ENCODE assay signal across 8 mouse cellular contexts in the genomic region with DNA sequence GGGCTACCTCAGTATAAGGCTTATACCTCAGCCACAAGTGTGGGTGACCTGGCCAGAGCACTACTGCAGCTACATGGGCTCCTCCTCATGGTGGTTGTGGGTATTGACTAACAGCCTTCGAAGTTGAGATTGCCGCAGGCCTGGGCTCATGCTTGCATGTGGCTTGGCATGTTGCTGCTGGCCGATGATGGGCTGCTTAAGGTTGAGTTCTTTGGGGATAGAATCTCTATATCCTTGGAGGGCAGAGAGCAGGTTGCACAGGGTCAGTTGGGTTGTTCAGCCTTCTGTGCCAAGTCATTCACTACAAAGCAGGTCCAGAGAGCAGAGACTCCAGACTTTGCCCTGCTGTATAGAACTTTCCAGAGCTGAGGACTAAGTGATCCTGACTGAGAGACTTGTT. TPM values are rescaled to one million over a fixed set of nuclear protein-coding genes. Genes with fewer than 3 reads are reported as not detected.
DNase-seq lines count a peak whose midpoint lies in the region; ATAC-seq lines count a peak whose summit lies in the region.

No protein-coding gene starts in this region.

- no peaks in the 10 kb centered on the region for H3K9me3 ChIP-seq in heart, embryonic 12.5 days (replicated peaks)
- no peaks in the 10 kb centered on the region for H3K9me3 ChIP-seq in heart, embryonic 11.5 days (replicated peaks; ENCODE audit: control insufficient read depth, low read length)
- H3K9me3 ChIP-seq in midbrain, embryonic 14.5 days (ENCODE audit: control insufficient read depth, low read length), result no peaks in the 10 kb centered on the region

- ATAC-seq in heart, embryonic 12.5 days (ENCODE audit: insufficient number of reproducible peaks, low FRiP score), result 0 out of 2 replicates have a peak, but pooled peaks have one; percentile 39
- no peak for ATAC-seq in heart, embryonic 11.5 days (replicated peaks; ENCODE audit: insufficient number of reproducible peaks, low FRiP score, low TSS enrichment)
- peak; percentile 32 for ATAC-seq in CD4-positive, CD25-positive, alpha-beta regulatory T cell, adult 4 months
- ATAC-seq in erythroblast, adult 5-6 weeks (replicated peaks; ENCODE audit: low FRiP score, poor library complexity, severe bottlenecking), result peak; percentile 69
- no peak for ATAC-seq in midbrain, embryonic 14.5 days (ENCODE audit: low FRiP score, low TSS enrichment)

- H3K4me1 ChIP-seq in heart, embryonic 12.5 days (replicated peaks), result peaks cover 14% of the 10 kb centered on the region
- peaks cover 2% of the 10 kb centered on the region; the same call in 1 of the 2 replicates for H3K4me1 ChIP-seq in heart, embryonic 11.5 days (ENCODE audit: control insufficient read depth, insufficient read depth, low read length)
- H3K4me1 ChIP-seq in midbrain, embryonic 14.5 days (ENCODE audit: control insufficient read depth, insufficient read depth, low read length), result 0 out of 2 replicates have a peak, but pooled peaks cover 3% of the 10 kb centered on the region

- peaks cover 72% of the 10 kb centered on the region for H3K36me3 ChIP-seq in heart, embryonic 12.5 days
- peaks cover 9% of the 10 kb centered on the region; the same call in 1 of the 2 replicates for H3K36me3 ChIP-seq in heart, embryonic 11.5 days (ENCODE audit: control insufficient read depth, insufficient read depth, low read length)
- H3K36me3 ChIP-seq in midbrain, embryonic 14.5 days (ENCODE audit: control insufficient read depth, insufficient read depth, low read length), result peaks cover 65% of the 10 kb centered on the region

- no peak overlapping the region for H3K27ac ChIP-seq in heart, embryonic 12.5 days (ENCODE audit: poor library complexity, severe bottlenecking)
- H3K27ac ChIP-seq in heart, embryonic 11.5 days (ENCODE audit: low read depth, low read length), result no peak overlapping the region
- H3K27ac ChIP-seq in midbrain, embryonic 14.5 days (replicated peaks; ENCODE audit: low read depth, low read length), result no peak overlapping the region

- H3K9ac ChIP-seq in heart, embryonic 12.5 days, result no peak overlapping the region
- no peak overlapping the region for H3K9ac ChIP-seq in heart, embryonic 11.5 days (ENCODE audit: low read depth, low read length)
- H3K9ac ChIP-seq in midbrain, embryonic 14.5 days (replicated peaks; ENCODE audit: low read length), result no peak overlapping the region

- H3K4me3 ChIP-seq in heart, embryonic 12.5 days, result no peak overlapping the region
- H3K4me3 ChIP-seq in heart, embryonic 11.5 days (ENCODE audit: low read depth, low read length), result no peak overlapping the region
- no peak overlapping the region for H3K4me3 ChIP-seq in midbrain, embryonic 14.5 days (replicated peaks; ENCODE audit: low read depth, low read length)

- 68% methylated on average over 3 of the region's 3 CpGs for WGBS in heart, embryonic 12.5 days
- WGBS in heart, embryonic 11.5 days (ENCODE audit: insufficient replicate concordance), result 70% methylated on average over 3 of the region's 3 CpGs
- WGBS in midbrain, embryonic 14.5 days, result 83% methylated on average over 3 of the region's 3 CpGs

- no peaks in the 10 kb centered on the region for H3K27me3 ChIP-seq in heart, embryonic 12.5 days (replicated peaks)
- H3K27me3 ChIP-seq in heart, embryonic 11.5 days (ENCODE audit: control insufficient read depth, insufficient read depth, low read length), result no peaks in the 10 kb centered on the region
- no peaks in the 10 kb centered on the region for H3K27me3 ChIP-seq in midbrain, embryonic 14.5 days (ENCODE audit: control insufficient read depth, insufficient read depth, low read length)

- peak; percentile 66 for DNase-seq in lung, postnatal 10 days
- DNase-seq in frontal cortex, postnatal 10 days (ENCODE audit: low spot score in 2 of 2), result no peak
- DNase-seq in midbrain, embryonic 14.5 days, result no peak
- no peak for DNase-seq in cerebellum, postnatal 36 days

- H3K4me2 ChIP-seq in heart, embryonic 12.5 days, result no peak overlapping the region
- H3K4me2 ChIP-seq in heart, embryonic 11.5 days, result no peak overlapping the region
- H3K4me2 ChIP-seq in midbrain, embryonic 14.5 days (ENCODE audit: low read length), result no peak overlapping the region

RNA-seq across cellular contexts. Expression of gene Aspscr1, which starts 7.1 kb away (rescaled TPM):
- 103 and 114 TPM in 2 replicates for polyA plus RNA-seq in heart, embryonic 12.5 days (2016; fragmentation: Nextera tagmentation; extraction: Ambion mirVana)
- 93.9 and 103 TPM in 2 replicates for polyA plus RNA-seq in heart, embryonic 11.5 days (2014; fragmentation: Nextera tagmentation; extraction: Ambion mirVana)
- polyA plus RNA-seq in CD4-positive, CD25-positive, alpha-beta regulatory T cell, adult 4 months (2017; shearing (Covaris generic)), result 100 to 1,000 TPM in 1 of 2 experiments, 10 to 100 TPM in 1; 82.3 to 134 TPM
- total RNA-seq in erythroblast, adult 5-6 weeks (2015; ENCODE audit: low replicate concordance), result 16.7 and 17.6 TPM in 2 replicates
- 10.7 and 15.9 TPM in 2 replicates for total RNA-seq in erythroblast, adult 5-6 weeks (2017; ENCODE audit: low replicate concordance)
- 136 and 141 TPM in 2 replicates for polyA plus RNA-seq in midbrain, embryonic 14.5 days (2014; fragmentation: Nextera tagmentation; extraction: Ambion mirVana)

RNA-seq across cellular contexts. Expression of gene Notum, which starts 18.9 kb away (rescaled TPM):
- polyA plus RNA-seq in heart, embryonic 12.5 days (2016; fragmentation: Nextera tagmentation; extraction: Ambion mirVana), result 4.7 and 5.2 TPM in 2 replicates
- polyA plus RNA-seq in heart, embryonic 11.5 days (2014; fragmentation: Nextera tagmentation; extraction: Ambion mirVana), result 1.4 and 1.5 TPM in 2 replicates
- polyA plus RNA-seq in CD4-positive, CD25-positive, alpha-beta regulatory T cell, adult 4 months (2017; shearing (Covaris generic)), result not detected
- total RNA-seq in erythroblast, adult 5-6 weeks (2015; ENCODE audit: low replicate concordance), result not detected in 2 replicates
- total RNA-seq in erythroblast, adult 5-6 weeks (2017; ENCODE audit: low replicate concordance), result not detected in 2 replicates
- polyA plus RNA-seq in midbrain, embryonic 14.5 days (2014; fragmentation: Nextera tagmentation; extraction: Ambion mirVana), result 0.59 and 1.3 TPM in 2 replicates

RNA-seq across cellular contexts. Expression of gene Myadml2, which starts 32.0 kb away (rescaled TPM):
- polyA plus RNA-seq in heart, embryonic 12.5 days (2016; fragmentation: Nextera tagmentation; extraction: Ambion mirVana), result 9.8 and 10.9 TPM in 2 replicates
- 8.1 and 12.3 TPM in 2 replicates for polyA plus RNA-seq in heart, embryonic 11.5 days (2014; fragmentation: Nextera tagmentation; extraction: Ambion mirVana)
- polyA plus RNA-seq in CD4-positive, CD25-positive, alpha-beta regulatory T cell, adult 4 months (2017; shearing (Covaris generic)), result not detected
- total RNA-seq in erythroblast, adult 5-6 weeks (2015; ENCODE audit: low replicate concordance), result not detected in 2 replicates
- not detected in 2 replicates for total RNA-seq in erythroblast, adult 5-6 weeks (2017; ENCODE audit: low replicate concordance)
- polyA plus RNA-seq in midbrain, embryonic 14.5 days (2014; fragmentation: Nextera tagmentation; extraction: Ambion mirVana), result 0.51 and 1.5 TPM in 2 replicates

RNA-seq across cellular contexts. Expression of gene Cenpx, which starts 33.6 kb away (rescaled TPM):
- 117 and 119 TPM in 2 replicates for polyA plus RNA-seq in heart, embryonic 12.5 days (2016; fragmentation: Nextera tagmentation; extraction: Ambion mirVana)
- 114 and 129 TPM in 2 replicates for polyA plus RNA-seq in heart, embryonic 11.5 days (2014; fragmentation: Nextera tagmentation; extraction: Ambion mirVana)
- polyA plus RNA-seq in CD4-positive, CD25-positive, alpha-beta regulatory T cell, adult 4 months (2017; shearing (Covaris generic)), result 100 to 1,000 TPM; 152 to 156 TPM
- 24.5 and 59.8 TPM in 2 replicates for total RNA-seq in erythroblast, adult 5-6 weeks (2015; ENCODE audit: low replicate concordance)
- total RNA-seq in erythroblast, adult 5-6 weeks (2017; ENCODE audit: low replicate concordance), result 2.2 and 10.8 TPM in 2 replicates
- polyA plus RNA-seq in midbrain, embryonic 14.5 days (2014; fragmentation: Nextera tagmentation; extraction: Ambion mirVana), result 99.1 and 105 TPM in 2 replicates

RNA-seq across cellular contexts. Expression of gene Lrrc45, which starts 33.8 kb away (rescaled TPM):
- 35.2 and 37.0 TPM in 2 replicates for polyA plus RNA-seq in heart, embryonic 12.5 days (2016; fragmentation: Nextera tagmentation; extraction: Ambion mirVana)
- polyA plus RNA-seq in heart, embryonic 11.5 days (2014; fragmentation: Nextera tagmentation; extraction: Ambion mirVana), result 21.8 and 23.2 TPM in 2 replicates
- polyA plus RNA-seq in CD4-positive, CD25-positive, alpha-beta regulatory T cell, adult 4 months (2017; shearing (Covaris generic)), result 10 to 100 TPM; 26.8 to 34.4 TPM
- total RNA-seq in erythroblast, adult 5-6 weeks (2015; ENCODE audit: low replicate concordance), result 1.5 and 2.3 TPM in 2 replicates
- 3.7 and 7.0 TPM in 2 replicates for total RNA-seq in erythroblast, adult 5-6 weeks (2017; ENCODE audit: low replicate concordance)
- 50.4 and 72.1 TPM in 2 replicates for polyA plus RNA-seq in midbrain, embryonic 14.5 days (2014; fragmentation: Nextera tagmentation; extraction: Ambion mirVana)

Comparison
In these comparisons a context has a peak if more than half of its experiments do, and no peak if none do; other contexts are left out.
1. ATAC-seq: peak in heart, embryonic 12.5 days (single experiment), CD4-positive, CD25-positive, alpha-beta regulatory T cell, adult 4 months (single experiment) and erythroblast, adult 5-6 weeks (single experiment); none in heart, embryonic 11.5 days (single experiment) and midbrain, embryonic 14.5 days (single experiment).